Mouse (Mus musculus): ENCODE measurements around the gene Gm49378. TPM values are rescaled to one million over a fixed set of nuclear protein-coding genes. Genes with fewer than 3 reads are reported as not detected.

Gene Gm49378
- polyA plus RNA-seq, 1 experiment = 3.4 TPM

- Histone ChIP-seq H3K4me3 (ENCODE audit: insufficient read depth, low read depth, low read length) (peak within 1 kb of the TSS; percentile 89), H3K27ac (replicated peaks; ENCODE audit: low read depth, low read length) (peak within 1 kb of the TSS; percentile 99), H3K4me1 (ENCODE audit: control insufficient read depth, insufficient read depth, insufficient read length, low read length) (peaks cover 10% of the 10 kb centered on the region)
These were observed 5.6 kb upstream of the Gm49378 start, which contains the start of gene Tm9sf1 for GRCm38 (mm10) chr14:55643060-55643907. Gene Tm9sf1 (minus strand): TSS chr14:55643806.

GRCm38 (mm10) chr14:55642679-55643059, 5.0 kb upstream of the Gm49378 start:
- Histone ChIP-seq H3K27ac (replicated peaks; ENCODE audit: low read depth, low read length) (peak overlapping the region; percentile 99; the same call in 1 of the 2 replicates), H3K4me3 (ENCODE audit: insufficient read depth, low read depth, low read length) (peak overlapping the region; percentile 89), H3K4me1 (ENCODE audit: control insufficient read depth, insufficient read depth, insufficient read length, low read length) (peaks cover 10% of the 10 kb centered on the region)

- H3K4me1 ChIP-seq (ENCODE audit: control insufficient read depth, insufficient read depth, insufficient read length, low read length) = peaks cover 10% of the 10 kb centered on the region
- H3K4me3 ChIP-seq (ENCODE audit: insufficient read depth, low read depth, low read length) = no peak overlapping the region
- no peak overlapping the region for H3K27ac ChIP-seq (replicated peaks; ENCODE audit: low read depth, low read length)
These were observed 3.6 kb upstream of the Gm49378 start for GRCm38 (mm10) chr14:55641291-55641690.

- H3K4me3 ChIP-seq (ENCODE audit: insufficient read depth, low read depth, low read length) = no peak overlapping the region
- H3K27ac ChIP-seq (replicated peaks; ENCODE audit: low read depth, low read length) = no peak overlapping the region
- H3K4me1 ChIP-seq (ENCODE audit: control insufficient read depth, insufficient read depth, insufficient read length, low read length) = peaks cover 10% of the 10 kb centered on the region
These were observed 3.1 kb upstream of the Gm49378 start for GRCm38 (mm10) chr14:55640816-55641215.

GRCm38 (mm10) chr14:55635523-55636007, 2.1 kb downstream of the Gm49378 start, which contains the start of gene Ipo4:
Gene Ipo4 (minus strand): TSS chr14:55635957.
- H3K27ac ChIP-seq (replicated peaks; ENCODE audit: low read depth, low read length) = peak within 1 kb of the TSS; percentile 58
- peaks cover 3% of the 10 kb centered on the region; the same call in 1 of the 2 replicates for H3K4me1 ChIP-seq (ENCODE audit: control insufficient read depth, insufficient read depth, insufficient read length, low read length)
- H3K4me3 ChIP-seq (ENCODE audit: insufficient read depth, low read depth, low read length) = peak within 1 kb of the TSS; percentile 74

- H3K27ac ChIP-seq (replicated peaks; ENCODE audit: low read depth, low read length) = peak overlapping the region; percentile 58
- peaks cover 3% of the 10 kb centered on the region; the same call in 1 of the 2 replicates for H3K4me1 ChIP-seq (ENCODE audit: control insufficient read depth, insufficient read depth, insufficient read length, low read length)
- peak overlapping the region; percentile 74 for H3K4me3 ChIP-seq (ENCODE audit: insufficient read depth, low read depth, low read length)
These were observed 2.7 kb downstream of the Gm49378 start for GRCm38 (mm10) chr14:55634874-55635522.

- Histone ChIP-seq H3K4me1 (ENCODE audit: control insufficient read depth, insufficient read depth, insufficient read length, low read length) (no peaks in the 10 kb centered on the region), H3K27ac (replicated peaks; ENCODE audit: low read depth, low read length) (no peak overlapping the region), H3K4me3 (ENCODE audit: insufficient read depth, low read depth, low read length) (no peak overlapping the region)
These were observed 8.4 kb downstream of the Gm49378 start for GRCm38 (mm10) chr14:55629312-55629711.

GRCm38 (mm10) chr14:55628077-55628827, 9.4 kb downstream of the Gm49378 start:
- no peaks in the 10 kb centered on the region for H3K4me1 ChIP-seq (ENCODE audit: control insufficient read depth, insufficient read depth, insufficient read length, low read length)

GRCm38 (mm10) chr14:55618486-55619195, 19.1 kb downstream of the Gm49378 start:
- H3K4me3 ChIP-seq (ENCODE audit: insufficient read depth, low read depth, low read length) = no peak overlapping the region
- H3K27ac ChIP-seq (replicated peaks; ENCODE audit: low read depth, low read length) = no peak overlapping the region
- H3K4me1 ChIP-seq (ENCODE audit: control insufficient read depth, insufficient read depth, insufficient read length, low read length) = no peaks in the 10 kb centered on the region

More at GRCm38 (mm10) chr14:55628077-55628827, 9.4 kb downstream of the Gm49378 start:
- H3K4me3 ChIP-seq (ENCODE audit: insufficient read depth, low read depth, low read length) = no peak overlapping the region
- no peak overlapping the region for H3K27ac ChIP-seq (replicated peaks; ENCODE audit: low read depth, low read length)

- no peak within 1 kb of the TSS for H3K4me3 ChIP-seq (ENCODE audit: insufficient read depth, low read depth, low read length)
- no peak within 1 kb of the TSS for H3K27ac ChIP-seq (replicated peaks; ENCODE audit: low read depth, low read length)
- no peaks in the 10 kb centered on the region for H3K4me1 ChIP-seq (ENCODE audit: control insufficient read depth, insufficient read depth, insufficient read length, low read length)
These were observed 19.9 kb downstream of the Gm49378 start, which contains the start of gene Rec8 for GRCm38 (mm10) chr14:55617822-55618221. Gene Rec8 (plus strand): TSS chr14:55618037.

GRCm38 (mm10) chr14:55616844-55617243, 20.9 kb downstream of the Gm49378 start:
- Histone ChIP-seq H3K4me3 (ENCODE audit: insufficient read depth, low read depth, low read length) (no peak overlapping the region), H3K27ac (replicated peaks; ENCODE audit: low read depth, low read length) (no peak overlapping the region), H3K4me1 (ENCODE audit: control insufficient read depth, insufficient read depth, insufficient read length, low read length) (no peaks in the 10 kb centered on the region)

GRCm38 (mm10) chr14:55615876-55616275, 21.8 kb downstream of the Gm49378 start:
- Histone ChIP-seq H3K27ac (replicated peaks; ENCODE audit: low read depth, low read length) (no peak overlapping the region), H3K4me1 (ENCODE audit: control insufficient read depth, insufficient read depth, insufficient read length, low read length) (no peaks in the 10 kb centered on the region), H3K4me3 (ENCODE audit: insufficient read depth, low read depth, low read length) (no peak overlapping the region)

- H3K4me1 ChIP-seq (ENCODE audit: control insufficient read depth, insufficient read depth, insufficient read length, low read length) = no peaks in the 10 kb centered on the region
- no peak overlapping the region for H3K27ac ChIP-seq (replicated peaks; ENCODE audit: low read depth, low read length)
- H3K4me3 ChIP-seq (ENCODE audit: insufficient read depth, low read depth, low read length) = no peak overlapping the region
These were observed 23.0 kb downstream of the Gm49378 start for GRCm38 (mm10) chr14:55614565-55615178.

GRCm38 (mm10) chr14:55613346-55613745, 24.3 kb downstream of the Gm49378 start:
- no peak overlapping the region for H3K27ac ChIP-seq (replicated peaks; ENCODE audit: low read depth, low read length)
- H3K4me1 ChIP-seq (ENCODE audit: control insufficient read depth, insufficient read depth, insufficient read length, low read length) = no peaks in the 10 kb centered on the region
- H3K4me3 ChIP-seq (ENCODE audit: insufficient read depth, low read depth, low read length) = no peak overlapping the region
